Mouse (Mus musculus): Measurements from ENCODE around the gene 1700007K13Rik. TPM values are rescaled to one million over a fixed set of nuclear protein-coding genes. Genes with fewer than 3 reads are reported as not detected.

1700007K13Rik gene
- polyA plus RNA-seq, 1 experiment from 2014 or later = 0.90 TPM

GRCm38 (mm10) chr2:28446181-28446514 lies 20.0 kb downstream of the 1700007K13Rik start:
- DNase-seq (ENCODE audit: low spot score) (peak; percentile 13), ATAC-seq (replicated peaks; ENCODE audit: insufficient number of reproducible peaks, low FRiP score, low TSS enrichment, low read depth) (peak; percentile 27; the same call in 1 of the 2 replicates)
- peak overlapping the region; percentile 87 for H3K9ac ChIP-seq (replicated peaks; ENCODE audit: low read length)
- no peaks in the 10 kb centered on the region for H3K4me1 ChIP-seq (ENCODE audit: control insufficient read depth, insufficient read depth, low read length)
- WGBS = 12% methylated on average over 5 of the region's 5 CpGs
- no peaks in the 10 kb centered on the region for H3K9me3 ChIP-seq (replicated peaks; ENCODE audit: control insufficient read depth, low read length)
- H3K4me3 ChIP-seq (ENCODE audit: low read depth, low read length) = peak overlapping the region; percentile 75
- H3K4me2 ChIP-seq (ENCODE audit: low read depth, low read length) = peak overlapping the region; percentile 98
- no peaks in the 10 kb centered on the region for H3K27me3 ChIP-seq (ENCODE audit: control insufficient read depth, insufficient read depth, low read length)
- peak overlapping the region; percentile 1; the same call in 1 of the 2 replicates for H3K27ac ChIP-seq (replicated peaks; ENCODE audit: low read depth, low read length)
- no peaks in the 10 kb centered on the region; the same call in 1 of the 2 replicates for H3K36me3 ChIP-seq (replicated peaks; ENCODE audit: control insufficient read depth, insufficient read depth, low read depth, low read length)

GRCm38 (mm10) chr2:28445082-28445481 lies 21.1 kb downstream of the 1700007K13Rik start:
- Histone ChIP-seq H3K27ac (replicated peaks; ENCODE audit: low read depth, low read length) (no peak overlapping the region), H3K9ac (replicated peaks; ENCODE audit: low read length) (no peak overlapping the region), H3K4me1 (ENCODE audit: control insufficient read depth, insufficient read depth, low read length) (no peaks in the 10 kb centered on the region), H3K27me3 (ENCODE audit: control insufficient read depth, insufficient read depth, low read length) (no peaks in the 10 kb centered on the region), H3K4me3 (ENCODE audit: low read depth, low read length) (no peak overlapping the region), H3K9me3 (replicated peaks; ENCODE audit: control insufficient read depth, low read length) (no peaks in the 10 kb centered on the region), H3K36me3 (replicated peaks; ENCODE audit: control insufficient read depth, insufficient read depth, low read depth, low read length) (no peaks in the 10 kb centered on the region), H3K4me2 (ENCODE audit: low read depth, low read length) (no peak overlapping the region)
- ATAC-seq (replicated peaks; ENCODE audit: insufficient number of reproducible peaks, low FRiP score, low TSS enrichment, low read depth) (no peak), DNase-seq (ENCODE audit: low spot score) (no peak)
- 90% methylated on average over 4 of the region's 4 CpGs for WGBS

- Histone ChIP-seq H3K4me1 (ENCODE audit: control insufficient read depth, insufficient read depth, low read length) (no peaks in the 10 kb centered on the region), H3K27ac (replicated peaks; ENCODE audit: low read depth, low read length) (no peak overlapping the region), H3K4me2 (ENCODE audit: low read depth, low read length) (no peak overlapping the region), H3K9ac (replicated peaks; ENCODE audit: low read length) (no peak overlapping the region), H3K36me3 (replicated peaks; ENCODE audit: control insufficient read depth, insufficient read depth, low read depth, low read length) (no peaks in the 10 kb centered on the region), H3K4me3 (ENCODE audit: low read depth, low read length) (no peak overlapping the region), H3K27me3 (ENCODE audit: control insufficient read depth, insufficient read depth, low read length) (no peaks in the 10 kb centered on the region), H3K9me3 (replicated peaks; ENCODE audit: control insufficient read depth, low read length) (no peaks in the 10 kb centered on the region)
- no peak for ATAC-seq (replicated peaks; ENCODE audit: insufficient number of reproducible peaks, low FRiP score, low TSS enrichment, low read depth)
- no peak for DNase-seq (ENCODE audit: low spot score)
- WGBS = 74% methylated on average over 6 of the region's 6 CpGs
These were observed 25.3 kb downstream of the 1700007K13Rik start for GRCm38 (mm10) chr2:28440842-28441241.

- H3K36me3 ChIP-seq (replicated peaks; ENCODE audit: control insufficient read depth, insufficient read depth, low read depth, low read length) = no peaks in the 10 kb centered on the region
- DNase-seq (ENCODE audit: low spot score) = no peak
- no peak for ATAC-seq (replicated peaks; ENCODE audit: insufficient number of reproducible peaks, low FRiP score, low TSS enrichment, low read depth)
- no peaks in the 10 kb centered on the region for H3K9me3 ChIP-seq (replicated peaks; ENCODE audit: control insufficient read depth, low read length)
- H3K4me2 ChIP-seq (ENCODE audit: low read depth, low read length) = no peak overlapping the region
- no peak overlapping the region for H3K4me3 ChIP-seq (ENCODE audit: low read depth, low read length)
- H3K27me3 ChIP-seq (ENCODE audit: control insufficient read depth, insufficient read depth, low read length) = no peaks in the 10 kb centered on the region
- 86% methylated on average over 11 of the region's 11 CpGs for WGBS
- H3K4me1 ChIP-seq (ENCODE audit: control insufficient read depth, insufficient read depth, low read length) = no peaks in the 10 kb centered on the region
- no peak overlapping the region for H3K27ac ChIP-seq (replicated peaks; ENCODE audit: low read depth, low read length)
- no peak overlapping the region for H3K9ac ChIP-seq (replicated peaks; ENCODE audit: low read length)
These were observed 30.7 kb downstream of the 1700007K13Rik start for GRCm38 (mm10) chr2:28435401-28435800.

GRCm38 (mm10) chr2:28433512-28433911 lies 32.6 kb downstream of the 1700007K13Rik start:
- Histone ChIP-seq H3K9me3 (replicated peaks; ENCODE audit: control insufficient read depth, low read length) (no peaks in the 10 kb centered on the region), H3K27ac (replicated peaks; ENCODE audit: low read depth, low read length) (no peak overlapping the region)

GRCm38 (mm10) chr2:28432811-28433210 lies 33.3 kb downstream of the 1700007K13Rik start:
- no peak overlapping the region for H3K27ac ChIP-seq (replicated peaks; ENCODE audit: low read depth, low read length)

More at GRCm38 (mm10) chr2:28433512-28433911, 32.6 kb downstream of the 1700007K13Rik start:
- no peak overlapping the region for H3K4me2 ChIP-seq (ENCODE audit: low read depth, low read length)
- H3K4me3 ChIP-seq (ENCODE audit: low read depth, low read length) = no peak overlapping the region
- 0% methylated on average over 1 of the region's 2 CpGs for WGBS
- no peaks in the 10 kb centered on the region for H3K4me1 ChIP-seq (ENCODE audit: control insufficient read depth, insufficient read depth, low read length)
- ATAC-seq (replicated peaks; ENCODE audit: insufficient number of reproducible peaks, low FRiP score, low TSS enrichment, low read depth) (no peak), DNase-seq (ENCODE audit: low spot score) (no peak)
- no peaks in the 10 kb centered on the region for H3K27me3 ChIP-seq (ENCODE audit: control insufficient read depth, insufficient read depth, low read length)
- no peak overlapping the region for H3K9ac ChIP-seq (replicated peaks; ENCODE audit: low read length)
- H3K36me3 ChIP-seq (replicated peaks; ENCODE audit: control insufficient read depth, insufficient read depth, low read depth, low read length) = no peaks in the 10 kb centered on the region

GRCm38 (mm10) chr2:28430846-28431245 lies 35.3 kb downstream of the 1700007K13Rik start:
- Histone ChIP-seq H3K27ac (replicated peaks; ENCODE audit: low read depth, low read length) (no peak overlapping the region), H3K9ac (replicated peaks; ENCODE audit: low read length) (no peak overlapping the region), H3K9me3 (replicated peaks; ENCODE audit: control insufficient read depth, low read length) (no peaks in the 10 kb centered on the region), H3K27me3 (ENCODE audit: control insufficient read depth, insufficient read depth, low read length) (no peaks in the 10 kb centered on the region), H3K4me3 (ENCODE audit: low read depth, low read length) (no peak overlapping the region), H3K36me3 (replicated peaks; ENCODE audit: control insufficient read depth, insufficient read depth, low read depth, low read length) (no peaks in the 10 kb centered on the region), H3K4me2 (ENCODE audit: low read depth, low read length) (no peak overlapping the region), H3K4me1 (ENCODE audit: control insufficient read depth, insufficient read depth, low read length) (no peaks in the 10 kb centered on the region)
- no peak for ATAC-seq (replicated peaks; ENCODE audit: insufficient number of reproducible peaks, low FRiP score, low TSS enrichment, low read depth)
- 61% methylated on average over 6 of the region's 6 CpGs for WGBS
- DNase-seq (ENCODE audit: low spot score) = no peak

More at GRCm38 (mm10) chr2:28432811-28433210, 33.3 kb downstream of the 1700007K13Rik start:
- WGBS = 63% methylated on average over 1 of the region's 1 CpGs
- Histone ChIP-seq H3K4me2 (ENCODE audit: low read depth, low read length) (no peak overlapping the region), H3K4me1 (ENCODE audit: control insufficient read depth, insufficient read depth, low read length) (no peaks in the 10 kb centered on the region), H3K36me3 (replicated peaks; ENCODE audit: control insufficient read depth, insufficient read depth, low read depth, low read length) (no peaks in the 10 kb centered on the region), H3K4me3 (ENCODE audit: low read depth, low read length) (no peak overlapping the region), H3K27me3 (ENCODE audit: control insufficient read depth, insufficient read depth, low read length) (no peaks in the 10 kb centered on the region), H3K9me3 (replicated peaks; ENCODE audit: control insufficient read depth, low read length) (no peaks in the 10 kb centered on the region), H3K9ac (replicated peaks; ENCODE audit: low read length) (no peak overlapping the region)
- ATAC-seq (replicated peaks; ENCODE audit: insufficient number of reproducible peaks, low FRiP score, low TSS enrichment, low read depth) = no peak
- DNase-seq (ENCODE audit: low spot score) = no peak

- no peaks in the 10 kb centered on the region for H3K36me3 ChIP-seq (replicated peaks; ENCODE audit: control insufficient read depth, insufficient read depth, low read depth, low read length)
- no peak overlapping the region for H3K4me3 ChIP-seq (ENCODE audit: low read depth, low read length)
- ATAC-seq (replicated peaks; ENCODE audit: insufficient number of reproducible peaks, low FRiP score, low TSS enrichment, low read depth) (no peak), DNase-seq (ENCODE audit: low spot score) (no peak)
- no peaks in the 10 kb centered on the region for H3K9me3 ChIP-seq (replicated peaks; ENCODE audit: control insufficient read depth, low read length)
- H3K4me1 ChIP-seq (ENCODE audit: control insufficient read depth, insufficient read depth, low read length) = no peaks in the 10 kb centered on the region
- no peak overlapping the region for H3K9ac ChIP-seq (replicated peaks; ENCODE audit: low read length)
- H3K27ac ChIP-seq (replicated peaks; ENCODE audit: low read depth, low read length) = no peak overlapping the region
- no peak overlapping the region for H3K4me2 ChIP-seq (ENCODE audit: low read depth, low read length)
- 83% methylated on average over 6 of the region's 6 CpGs for WGBS
- no peaks in the 10 kb centered on the region for H3K27me3 ChIP-seq (ENCODE audit: control insufficient read depth, insufficient read depth, low read length)
These were observed 38.9 kb downstream of the 1700007K13Rik start for GRCm38 (mm10) chr2:28427226-28427625.

All from embryonic facial prominence, embryonic 11.5 days (tissue).